ENCODE assay signal across 22 mouse cellular contexts in genomic region chr16:86887605-86888004, GRCm38 (mm10).
DNase-seq lines count a peak whose midpoint lies in the region; ATAC-seq and TF ChIP-seq lines count a peak whose summit lies in the region.
"Had no signal": no experiment of that assay in that cellular context is flagged by ENCODE, and none has a peak within 500 bp of the region (broad histone marks: within the 10 kb centered on the region; RNA-seq: fewer than 3 reads in every experiment).

No protein-coding gene starts in this region.

- no peak overlapping the region for H3K27ac ChIP-seq in kidney, adult 2 months (ENCODE audit: insufficient read depth, low read depth, low read length)
- no peak overlapping the region for H3K27ac ChIP-seq in kidney, embryonic 16.5 days (ENCODE audit: low read length)
- H3K27ac ChIP-seq: embryonic facial prominence, embryonic 13.5 days; forebrain, embryonic 13.5 days; heart, embryonic 10.5 days; hindbrain, embryonic 12.5 days had no signal

- no peak overlapping the region for H3K9ac ChIP-seq in kidney, embryonic 16.5 days (replicated peaks; ENCODE audit: low read length)
- H3K9ac ChIP-seq: embryonic facial prominence, embryonic 13.5 days; forebrain, embryonic 13.5 days; forebrain, postnatal 0 days; hindbrain, embryonic 12.5 days had no signal

- no peak overlapping the region for H3K4me3 ChIP-seq in kidney, adult 2 months (ENCODE audit: insufficient read depth, low read depth, low read length)
- H3K4me3 ChIP-seq in kidney, embryonic 16.5 days (ENCODE audit: low read length), result no peak overlapping the region
- H3K4me3 ChIP-seq: embryonic facial prominence, embryonic 13.5 days; forebrain, embryonic 13.5 days; heart, embryonic 10.5 days; hindbrain, embryonic 12.5 days had no signal

- TF ChIP-seq POLR2A in kidney, adult 2 months (IDR thresholded peaks at IDR 0.05; ENCODE audit: low read depth, low read length), result no peak

- H3K9me3 ChIP-seq in kidney, embryonic 16.5 days (ENCODE audit: low read length), result no peaks in the 10 kb centered on the region
- H3K9me3 ChIP-seq: embryonic facial prominence, embryonic 13.5 days; forebrain, embryonic 13.5 days; heart, embryonic 10.5 days; hindbrain, embryonic 12.5 days had no signal

- WGBS in kidney, adult 2 months, result 37% methylated on average over 4 of the region's 4 CpGs
- WGBS in kidney, embryonic 16.5 days, result 39% methylated on average over 4 of the region's 4 CpGs

- no peaks in the 10 kb centered on the region for H3K27me3 ChIP-seq in kidney, adult 2 months (replicated peaks; ENCODE audit: control insufficient read depth, insufficient read depth, low read length)
- no peaks in the 10 kb centered on the region for H3K27me3 ChIP-seq in kidney, embryonic 16.5 days (ENCODE audit: insufficient read depth, low read length)
- H3K27me3 ChIP-seq: CH12.LX; embryonic facial prominence, embryonic 13.5 days; forebrain, embryonic 13.5 days; hindbrain, embryonic 12.5 days had no signal

- no peak for TF ChIP-seq CTCF in kidney, adult 2 months (conservative IDR thresholded peaks at IDR 0.05; ENCODE audit: insufficient read depth, insufficient read length, low read depth, low read length)

- no peak overlapping the region for H3K4me2 ChIP-seq in kidney, embryonic 16.5 days (replicated peaks; ENCODE audit: low read depth, low read length)
- H3K4me2 ChIP-seq: embryonic facial prominence, embryonic 13.5 days; forebrain, embryonic 13.5 days; hindbrain, embryonic 12.5 days had no signal

- peaks cover 3% of the 10 kb centered on the region; the same call in 1 of the 2 replicates for H3K4me1 ChIP-seq in kidney, adult 2 months (ENCODE audit: control insufficient read depth, insufficient read depth, low read length)
- peaks cover 8% of the 10 kb centered on the region for H3K4me1 ChIP-seq in kidney, embryonic 16.5 days (ENCODE audit: insufficient read depth, low read length)
- H3K4me1 ChIP-seq: embryonic facial prominence, embryonic 13.5 days; forebrain, embryonic 13.5 days; heart, embryonic 10.5 days; hindbrain, embryonic 12.5 days had no signal

- peak; percentile 65 for DNase-seq in kidney, adult 2 months
- DNase-seq in kidney, postnatal 10 days, result no peak
- DNase-seq in kidney, adult 18-20 months, result no peak
- peak; percentile 20 for DNase-seq in kidney, postnatal 14 days
- DNase-seq in adrenal gland, postnatal 14 days, result no peak
- no peak for DNase-seq in frontal cortex, adult 2 months (ENCODE audit: extremely low spot score in 1 of 2, low spot score in 1 of 2)
- DNase-seq: adrenal gland, adult 8-10 months; cerebellum, adult 11 months; cerebellum, adult 8-10 months; cerebellum, postnatal 25 days; forebrain, postnatal 0 days; gastrocnemius, postnatal 10 days; heart, adult 18-20 months; heart, postnatal 10 days; heart, postnatal 4 days had no signal

- H3K36me3 ChIP-seq in kidney, adult 2 months (ENCODE audit: control insufficient read depth, insufficient read depth, low read length), result no peaks in the 10 kb centered on the region
- no peaks in the 10 kb centered on the region for H3K36me3 ChIP-seq in kidney, embryonic 16.5 days (ENCODE audit: insufficient read depth, low read length)
- H3K36me3 ChIP-seq: embryonic facial prominence, embryonic 13.5 days; heart, embryonic 10.5 days; hindbrain, embryonic 12.5 days had no signal

- peak; percentile 55; the same call in 1 of the 2 replicates for ATAC-seq in kidney, embryonic 16.5 days (ENCODE audit: low FRiP score, low TSS enrichment)
- ATAC-seq: forebrain, embryonic 13.5 days; forebrain, postnatal 0 days; hindbrain, embryonic 16.5 days had no signal

Comparison
In these comparisons a context has a peak if more than half of its experiments do, and no peak if none do; other contexts are left out.
1. DNase-seq: peak in kidney, adult 2 months (single experiment) and kidney, postnatal 14 days (single experiment); none in kidney, postnatal 10 days (single experiment), kidney, adult 18-20 months (single experiment), adrenal gland, postnatal 14 days (single experiment) and frontal cortex, adult 2 months (0 of 2).